Mouse (Mus musculus) MEL (cell line): ENCODE measurements around the gene Lrrc47. TPM values are rescaled to one million over a fixed set of nuclear protein-coding genes. Genes with fewer than 3 reads are reported as not detected.

Experiments used
- DNase-seq: peaks from one replicate; pipeline ENCODE4 v3.0.0; 2011; ENCODE audit warnings: low read depth, low spot score
- H3K27ac ChIP-seq: 2 replicates; pipeline ENCODE4 v1.5.1; 2012; ENCODE audit warnings: low read depth, mild to moderate bottlenecking, control low read depth, low read length, moderate library complexity; ENCODE audit not compliant: control insufficient read depth
- H3K27me3 ChIP-seq, 2 experiments: fragments of 150-350 bp in 1 of 2; sonication (generic) in 1 of 2; 2 replicates each; pipeline ENCODE4 v1.6.1; 2012; ENCODE audit warnings: low read length in 2 of 2, mild to moderate bottlenecking in 2 of 2, improper control_type of control experiment in 1 of 2, moderate library complexity in 1 of 2; ENCODE audit not compliant: insufficient read depth in 2 of 2, control insufficient read depth in 1 of 2
- H3K36me3 ChIP-seq, 2 experiments: 2 replicates each; pipeline ENCODE4 v1.6.1; 2012 to 2014; ENCODE audit warnings: low read length in 2 of 2, improper control_type of control experiment in 1 of 2, inconsistent platforms in 1 of 2, mild to moderate bottlenecking in 1 of 2; ENCODE audit not compliant: insufficient read depth in 2 of 2, control insufficient read depth in 1 of 2
- H3K4me1 ChIP-seq, 2 experiments: fragments of 150-350 bp in 1 of 2; sonication (generic) in 1 of 2; 2 replicates each; pipeline ENCODE4 v1.6.1; 2012; ENCODE audit warnings: low read length in 2 of 2, improper control_type of control experiment in 1 of 2, mild to moderate bottlenecking in 1 of 2; ENCODE audit not compliant: insufficient read depth in 2 of 2, control insufficient read depth in 1 of 2
- H3K4me3 ChIP-seq, 2 experiments: fragments of 150-350 bp in 1 of 2; sonication (generic) in 1 of 2; 2 replicates each; pipeline ENCODE4 v1.5.1; 2012; ENCODE audit warnings: low read depth in 2 of 2, low read length in 2 of 2, mild to moderate bottlenecking in 2 of 2, moderate library complexity in 2 of 2, control low read depth in 1 of 2, improper control_type of control experiment in 1 of 2; ENCODE audit not compliant: control insufficient read depth in 1 of 2, insufficient read depth in 1 of 2
- H3K79me2 ChIP-seq: 2 replicates; pipeline ENCODE4 v1.6.1; 2012; ENCODE audit warnings: mild to moderate bottlenecking, low read length, moderate library complexity; ENCODE audit not compliant: control insufficient read depth, poor library complexity, insufficient read depth
- H3K9ac ChIP-seq: 2 replicates; pipeline ENCODE4 v1.6.1; 2012; ENCODE audit warnings: low read depth, mild to moderate bottlenecking, control low read depth, low read length, moderate library complexity; ENCODE audit not compliant: control insufficient read depth, poor library complexity, severe bottlenecking
- H3K9me3 ChIP-seq: fragments of 150-350 bp; sonication (generic); replicated peaks from 2 replicates; pipeline ENCODE4 v1.6.1; 2012; ENCODE audit warnings: mild to moderate bottlenecking, low read length, improper control_type of control experiment, moderate library complexity; ENCODE audit not compliant: insufficient read depth
- CTCF ChIP-seq, 3 experiments: IDR thresholded peaks in 2 of 3; conservative IDR thresholded peaks in 1 of 3; 2 replicates each; pipeline ENCODE4 v1.5.1; 2011 to 2012; ENCODE audit warnings: low read length in 3 of 3, low read depth in 2 of 3, mild to moderate bottlenecking in 2 of 3, improper control_type of control experiment in 1 of 3, inconsistent platforms in 1 of 3, mixed read lengths in 1 of 3, moderate library complexity in 1 of 3; ENCODE audit not compliant: control insufficient read depth in 1 of 3, insufficient read depth in 1 of 3, poor library complexity in 1 of 3, severe bottlenecking in 1 of 3
- ELF1 ChIP-seq: IDR thresholded peaks from 2 replicates; pipeline ENCODE4 v1.6.1; 2014; ENCODE audit warnings: low read depth, mild to moderate bottlenecking, inconsistent platforms, low read length, improper control_type of control experiment, moderate library complexity
- EP300 ChIP-seq, 2 experiments: IDR thresholded peaks; 2 replicates each; pipeline ENCODE4 v1.6.1; 2011; ENCODE audit warnings: improper control_type of control experiment in 2 of 2, low read length in 2 of 2, low read depth in 1 of 2, mild to moderate bottlenecking in 1 of 2
- ETS1 ChIP-seq: IDR thresholded peaks from 2 replicates; pipeline ENCODE4 v1.6.1; 2012; ENCODE audit warnings: low read depth, mild to moderate bottlenecking, inconsistent platforms, low read length, improper control_type of control experiment, moderate library complexity
- GABPA ChIP-seq: IDR thresholded peaks from 2 replicates; pipeline ENCODE4 v1.6.1; 2012; ENCODE audit warnings: low read depth, mild to moderate bottlenecking, inconsistent platforms, low read length, improper control_type of control experiment, moderate library complexity
- JUND ChIP-seq: IDR thresholded peaks from 2 replicates; pipeline ENCODE4 v1.6.1; 2011; ENCODE audit warnings: low read depth, mild to moderate bottlenecking, improper control_type of control experiment, low read length
- KAT2A ChIP-seq: conservative IDR thresholded peaks from 2 replicates; pipeline ENCODE4 v1.6.1; 2012; ENCODE audit warnings: low read depth, low read length, improper control_type of control experiment, inconsistent platforms
- MAFK ChIP-seq: IDR thresholded peaks from 2 replicates; pipeline ENCODE4 v1.6.1; 2011; ENCODE audit warnings: low read depth, mild to moderate bottlenecking, low read length, improper control_type of control experiment, borderline replicate concordance
- MAX ChIP-seq: IDR thresholded peaks from 2 replicates; pipeline ENCODE4 v1.6.1; 2011; ENCODE audit warnings: low read length, improper control_type of control experiment
- MEF2A ChIP-seq: IDR thresholded peaks from 2 replicates; pipeline ENCODE4 v1.6.1; 2014; ENCODE audit warnings: low read depth, mild to moderate bottlenecking, inconsistent platforms, low read length, improper control_type of control experiment; ENCODE audit not compliant: poor library complexity, insufficient replicate concordance, severe bottlenecking; ENCODE audit errors: extremely low read depth
- MXI1 ChIP-seq: IDR thresholded peaks from 2 replicates; pipeline ENCODE4 v1.6.1; 2011; ENCODE audit warnings: mild to moderate bottlenecking, low read depth, low read length, improper control_type of control experiment
- MYB ChIP-seq: IDR thresholded peaks from 2 replicates; pipeline ENCODE4 v1.6.1; 2011; ENCODE audit warnings: mild to moderate bottlenecking, low read depth, low read length, improper control_type of control experiment
- MYC ChIP-seq: IDR thresholded peaks from 2 replicates; pipeline ENCODE4 v1.6.1; 2011; ENCODE audit warnings: low read depth, mild to moderate bottlenecking, low read length, improper control_type of control experiment, moderate library complexity
- POLR2A ChIP-seq, 2 experiments: IDR thresholded peaks; 2 replicates each; pipeline ENCODE4 v1.6.1; 2011 to 2012; ENCODE audit warnings: low read length in 2 of 2, mild to moderate bottlenecking in 2 of 2, control low read depth in 1 of 2, improper control_type of control experiment in 1 of 2, low read depth in 1 of 2, moderate library complexity in 1 of 2; ENCODE audit not compliant: control insufficient read depth in 1 of 2, insufficient read depth in 1 of 2, poor library complexity in 1 of 2
- RAD21 ChIP-seq: IDR thresholded peaks from 2 replicates; pipeline ENCODE4 v1.6.1; 2011; ENCODE audit warnings: mild to moderate bottlenecking, low read depth, low read length, improper control_type of control experiment
- RCOR1 ChIP-seq: IDR thresholded peaks from 2 replicates; pipeline ENCODE4 v1.6.1; 2012; ENCODE audit warnings: low read depth, mild to moderate bottlenecking, inconsistent platforms, low read length, improper control_type of control experiment
- SMC3 ChIP-seq: IDR thresholded peaks from 2 replicates; pipeline ENCODE4 v1.6.1; 2011; ENCODE audit warnings: low read depth, low read length, improper control_type of control experiment
- TAL1 ChIP-seq: IDR thresholded peaks from 2 replicates; pipeline ENCODE4 v1.6.1; 2012; ENCODE audit warnings: mild to moderate bottlenecking, inconsistent platforms, low read length, moderate library complexity, mixed read lengths
- TBP ChIP-seq: IDR thresholded peaks from 2 replicates; pipeline ENCODE4 v1.8.0; 2011; ENCODE audit warnings: low read depth, low read length, improper control_type of control experiment
- TCF12 ChIP-seq: IDR thresholded peaks from 2 replicates; pipeline ENCODE4 v1.6.1; 2014; ENCODE audit warnings: low read depth, mild to moderate bottlenecking, inconsistent platforms, low read length, improper control_type of control experiment, moderate library complexity
- USF1 ChIP-seq: IDR thresholded peaks from 2 replicates; pipeline ENCODE4 v1.6.1; 2014; ENCODE audit warnings: low read depth, mild to moderate bottlenecking, inconsistent platforms, low read length, improper control_type of control experiment, moderate library complexity
- ZNF384 ChIP-seq: IDR thresholded peaks from 2 replicates; pipeline ENCODE4 v1.6.1; 2012; ENCODE audit warnings: low read depth, mild to moderate bottlenecking, inconsistent platforms, low read length, improper control_type of control experiment
- polyA plus RNA-seq, 2 experiments: library from polyadenylated mRNA; stranded (reverse) in 1 of 2; unstranded in 1 of 2; fragments of >175 nt in 1 of 2; fragments of >200 nt in 1 of 2; gene quantifications; 2 replicates each; pipeline versions ENCODE4 v1.2.1 to v1.2.4; 2012; ENCODE audit warnings: low replicate concordance in 2 of 2, low read depth in 1 of 2; ENCODE audit not compliant: insufficient read length in 2 of 2, insufficient read depth in 1 of 2, missing spikeins in 1 of 2
- total RNA-seq: library from RNA; depleted of rRNA; stranded (reverse); fragments of 300-350 nt; gene quantifications from 2 replicates; pipeline ENCODE4 v1.2.3, GENCODE M21; 2012

The Lrrc47 gene
- total and polyA plus RNA-seq, 3 experiments, result 54.3 to 117 TPM; not detected in 1

DNA sequence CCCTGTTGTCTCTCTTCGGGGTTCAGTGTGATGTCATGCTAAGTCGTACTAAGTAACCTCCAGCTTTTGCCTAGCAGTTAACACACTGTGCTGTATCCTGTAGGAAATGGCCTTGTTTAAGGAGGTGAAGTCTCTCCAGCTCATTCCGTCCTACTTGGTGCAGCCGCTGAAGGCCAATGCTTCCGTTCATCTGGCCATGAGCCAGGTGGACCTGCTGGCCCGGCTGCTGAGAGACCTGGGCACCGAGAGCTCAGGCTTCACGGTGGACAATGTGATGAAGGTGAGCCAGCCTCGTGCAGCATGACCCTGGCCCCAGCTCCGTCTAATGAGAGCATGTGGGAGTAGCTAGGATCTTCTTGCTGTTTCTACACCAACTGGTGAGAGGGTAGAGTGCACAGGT is 18.8 kb upstream of the Lrrc47 start:
- H3K9me3 ChIP-seq, result no peaks in the 10 kb centered on the region
- H3K9ac ChIP-seq, result no peak overlapping the region
- no peak overlapping the region for H3K4me3 ChIP-seq
- no peak for DNase-seq
- no peaks in the 10 kb centered on the region for H3K79me2 ChIP-seq
- H3K4me1 ChIP-seq, result no peaks in the 10 kb centered on the region
- H3K27me3 ChIP-seq, result no peaks in the 10 kb centered on the region
- no peak for TF ChIP-seq MYB
- no peak for TF ChIP-seq ELF1
- TF ChIP-seq SMC3, result no peak
- TF ChIP-seq GABPA, result no peak
- no peak for TF ChIP-seq ETS1
- TF ChIP-seq RAD21, result no peak
- no peak for TF ChIP-seq TAL1
- TF ChIP-seq JUND, result no peak
- TF ChIP-seq RCOR1, result no peak
- TF ChIP-seq KAT2A, result no peak
- no peak for TF ChIP-seq MXI1
- no peak for TF ChIP-seq TCF12
- no peak for TF ChIP-seq POLR2A (IDR thresholded peaks at IDR 0.05; ENCODE audit: control insufficient read depth in 1 of 2, insufficient read depth in 1 of 2, low read depth in 1 of 2, low read length in 2 of 2, poor library complexity in 1 of 2)
- TF ChIP-seq ZNF384, result no peak
- TF ChIP-seq TBP, result no peak
- no peak overlapping the region for H3K27ac ChIP-seq
- H3K36me3 ChIP-seq, result no peaks in the 10 kb centered on the region; a peak in 1 of 4 replicates

DNA sequence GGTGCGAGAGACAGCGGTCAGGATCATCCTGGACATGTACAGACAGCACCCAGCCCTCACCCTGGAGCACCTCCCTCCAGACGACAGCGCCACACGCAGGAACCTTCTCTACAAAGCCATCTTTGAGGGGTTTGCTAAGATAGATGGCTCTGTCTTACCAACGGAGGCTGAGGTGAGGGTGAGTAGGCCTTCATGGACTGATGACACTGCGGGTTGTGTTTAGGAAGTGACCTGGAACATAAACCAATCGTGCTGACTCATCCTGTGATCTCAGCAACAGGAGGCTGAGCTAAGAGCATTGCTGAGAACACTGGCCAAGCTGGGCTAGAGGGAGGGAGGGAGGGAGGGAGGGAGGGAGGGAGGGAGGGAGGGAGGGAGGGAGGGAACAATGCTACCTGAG is 18.0 kb upstream of the Lrrc47 start:
- H3K36me3 ChIP-seq, result no peaks in the 10 kb centered on the region; a peak in 1 of 4 replicates
- H3K27me3 ChIP-seq, result no peaks in the 10 kb centered on the region
- H3K9ac ChIP-seq, result no peak overlapping the region
- no peak overlapping the region for H3K4me3 ChIP-seq
- no peaks in the 10 kb centered on the region for H3K9me3 ChIP-seq
- DNase-seq, result no peak
- TF ChIP-seq MAX (no peak), USF1 (no peak), MYC (no peak), EP300 (IDR thresholded peaks at IDR 0.05; ENCODE audit: low read depth in 1 of 2, low read length in 2 of 2) (no peak), RCOR1 (no peak), MYB (no peak), CTCF (IDR thresholded peaks at IDR 0.05 in 2 of 3, conservative IDR thresholded peaks at IDR 0.05 in 1 of 3; ENCODE audit: control insufficient read depth in 1 of 3, insufficient read depth in 1 of 3, low read depth in 2 of 3, low read length in 3 of 3, poor library complexity in 1 of 3, severe bottlenecking in 1 of 3) (no peak), ELF1 (no peak), SMC3 (no peak), MEF2A (no peak), MAFK (no peak)
- H3K27ac ChIP-seq, result no peak overlapping the region
- no peaks in the 10 kb centered on the region for H3K4me1 ChIP-seq
- H3K79me2 ChIP-seq, result no peaks in the 10 kb centered on the region
